Mouse (Mus musculus): Measurements from ENCODE around the gene Mafg.

Gene Mafg

GRCm38 (mm10) chr11:120623961-120624679 lies 9.3 kb downstream of the Mafg start:
- DNase-seq (ENCODE audit: extremely low spot score, low read depth, low spot score) = no peak

GRCm38 (mm10) chr11:120622805-120623204 lies 10.6 kb downstream of the Mafg start:
- no peak for DNase-seq (ENCODE audit: extremely low spot score, low read depth, low spot score)

DNA sequence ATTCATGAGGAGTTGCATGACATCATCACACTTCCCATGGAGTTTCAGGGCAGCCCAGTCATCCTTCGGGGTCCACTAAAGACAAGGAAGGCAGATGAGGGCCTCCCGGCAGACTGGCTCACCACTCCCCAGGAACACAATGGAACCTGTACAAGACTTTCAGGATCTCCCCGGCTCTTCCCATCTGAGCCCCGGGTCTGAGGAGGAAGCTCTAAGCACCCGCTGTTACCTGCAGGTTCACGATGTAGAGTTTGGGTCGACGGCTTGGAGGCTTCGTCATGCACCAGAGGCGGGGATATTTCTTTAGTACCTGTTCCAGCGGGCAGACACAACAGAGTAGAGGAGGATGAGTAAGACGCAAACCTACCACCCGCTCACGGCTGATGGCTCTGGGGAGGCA lies 13.2 kb downstream of the Mafg start:
- no peak for DNase-seq (ENCODE audit: extremely low spot score, low read depth, low spot score)

- DNase-seq (ENCODE audit: extremely low spot score, low read depth, low spot score) = no peak
These were observed 14.5 kb downstream of the Mafg start for GRCm38 (mm10) chr11:120618619-120619535.

GRCm38 (mm10) chr11:120617519-120618112 lies 15.8 kb downstream of the Mafg start, which contains the start of gene Pcyt2:
Gene Pcyt2 (minus strand): TSS chr11:120617936.
- DNase-seq (ENCODE audit: extremely low spot score, low read depth, low spot score) = peak; percentile 77

GRCm38 (mm10) chr11:120616617-120617294 lies 16.6 kb downstream of the Mafg start:
- no peak for DNase-seq (ENCODE audit: extremely low spot score, low read depth, low spot score)

GRCm38 (mm10) chr11:120615606-120616203 lies 17.7 kb downstream of the Mafg start:
- no peak for DNase-seq (ENCODE audit: extremely low spot score, low read depth, low spot score)

- DNase-seq (ENCODE audit: extremely low spot score, low read depth, low spot score) = no peak
These were observed 18.2 kb downstream of the Mafg start for GRCm38 (mm10) chr11:120615167-120615566.

- no peak for DNase-seq (ENCODE audit: extremely low spot score, low read depth, low spot score)
These were observed 19.4 kb downstream of the Mafg start for GRCm38 (mm10) chr11:120613976-120614375.

DNA sequence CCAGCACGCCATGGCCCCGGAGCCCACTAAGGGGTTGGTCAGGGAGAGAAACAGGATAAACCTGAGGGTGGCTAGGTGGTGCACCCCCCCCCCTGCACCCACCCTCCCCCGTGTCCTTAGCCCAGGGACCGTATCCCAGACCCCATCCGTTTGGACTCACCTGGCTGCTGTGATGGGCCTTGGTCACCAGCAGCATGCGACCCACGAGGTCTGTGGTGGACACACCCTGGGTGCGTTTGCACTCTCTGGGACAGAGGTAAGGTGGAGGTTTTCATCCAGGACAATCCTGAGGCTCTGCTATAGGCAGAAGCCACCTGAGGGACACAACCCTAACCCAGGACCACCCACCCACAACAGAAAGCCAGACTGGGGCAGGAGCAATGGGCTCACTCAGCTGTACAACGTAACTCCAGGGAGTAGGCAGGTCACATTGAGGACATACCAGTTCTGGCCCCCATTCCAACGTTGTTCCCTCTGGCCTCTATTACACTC lies 19.9 kb downstream of the Mafg start:
- DNase-seq (ENCODE audit: extremely low spot score, low read depth, low spot score) = no peak

- no peak for DNase-seq (ENCODE audit: extremely low spot score, low read depth, low spot score)
These were observed 20.6 kb downstream of the Mafg start for GRCm38 (mm10) chr11:120612763-120613162.

GRCm38 (mm10) chr11:120610477-120611046 lies 22.8 kb downstream of the Mafg start:
- no peak for DNase-seq (ENCODE audit: extremely low spot score, low read depth, low spot score)

DNA sequence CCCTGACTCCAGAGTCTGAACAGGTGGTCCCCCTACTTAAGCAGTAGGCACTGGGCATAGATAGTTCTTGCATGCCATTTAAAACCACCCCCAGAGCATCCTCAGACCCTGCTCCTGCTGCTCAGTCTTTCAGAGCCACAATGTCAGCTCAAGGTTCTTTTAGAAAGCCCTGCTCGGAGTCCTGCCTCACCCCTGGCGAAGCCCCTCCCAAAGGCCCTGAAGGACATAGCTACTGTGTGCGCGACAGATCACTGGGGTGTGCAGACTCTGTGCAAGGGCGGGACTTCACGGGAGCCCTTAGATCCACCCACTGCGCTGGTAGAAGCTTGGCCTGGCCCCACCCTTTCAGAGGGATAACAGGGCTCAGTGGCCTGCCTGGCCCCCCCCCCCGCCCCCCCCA lies 24.1 kb downstream of the Mafg start:
- no peak for DNase-seq (ENCODE audit: extremely low spot score, low read depth, low spot score)

- no peak for DNase-seq (ENCODE audit: extremely low spot score, low read depth, low spot score)
These were observed 25.0 kb downstream of the Mafg start, which contains the start of gene Npb for GRCm38 (mm10) chr11:120608241-120609034. Gene Npb (plus strand): TSS chr11:120608477.

- DNase-seq (ENCODE audit: extremely low spot score, low read depth, low spot score) = no peak
These were observed 26.6 kb downstream of the Mafg start for GRCm38 (mm10) chr11:120606764-120607163.

- DNase-seq (ENCODE audit: extremely low spot score, low read depth, low spot score) = no peak
These were observed 27.7 kb downstream of the Mafg start for GRCm38 (mm10) chr11:120605667-120606066.

- no peak for DNase-seq (ENCODE audit: extremely low spot score, low read depth, low spot score)
These were observed 29.9 kb downstream of the Mafg start for GRCm38 (mm10) chr11:120603545-120603944.

- no peak for DNase-seq (ENCODE audit: extremely low spot score, low read depth, low spot score)
These were observed 32.7 kb downstream of the Mafg start for GRCm38 (mm10) chr11:120600716-120601115.

GRCm38 (mm10) chr11:120598990-120599549 lies 34.3 kb downstream of the Mafg start:
- no peak for DNase-seq (ENCODE audit: extremely low spot score, low read depth, low spot score)
